Mouse (Mus musculus) MEL (cell line): ENCODE measurements around the gene Gpr22. TPM values are rescaled to one million over a fixed set of nuclear protein-coding genes. Genes with fewer than 3 reads are reported as not detected.

Source experiments
- DNase-seq: peaks from one replicate; pipeline ENCODE4 v3.0.0; 2011; ENCODE audit warnings: low read depth, low spot score
- H3K27ac ChIP-seq: 2 replicates; pipeline ENCODE4 v1.5.1; 2012; ENCODE audit warnings: low read depth, mild to moderate bottlenecking, control low read depth, low read length, moderate library complexity; ENCODE audit not compliant: control insufficient read depth
- H3K27me3 ChIP-seq, 2 experiments: fragments of 150-350 bp in 1 of 2; sonication (generic) in 1 of 2; 2 replicates each; pipeline ENCODE4 v1.6.1; 2012; ENCODE audit warnings: low read length in 2 of 2, mild to moderate bottlenecking in 2 of 2, improper control_type of control experiment in 1 of 2, moderate library complexity in 1 of 2; ENCODE audit not compliant: insufficient read depth in 2 of 2, control insufficient read depth in 1 of 2
- H3K36me3 ChIP-seq, 2 experiments: 2 replicates each; pipeline ENCODE4 v1.6.1; 2012 to 2014; ENCODE audit warnings: low read length in 2 of 2, improper control_type of control experiment in 1 of 2, inconsistent platforms in 1 of 2, mild to moderate bottlenecking in 1 of 2; ENCODE audit not compliant: insufficient read depth in 2 of 2, control insufficient read depth in 1 of 2
- H3K4me1 ChIP-seq, 2 experiments: fragments of 150-350 bp in 1 of 2; sonication (generic) in 1 of 2; 2 replicates each; pipeline ENCODE4 v1.6.1; 2012; ENCODE audit warnings: low read length in 2 of 2, improper control_type of control experiment in 1 of 2, mild to moderate bottlenecking in 1 of 2; ENCODE audit not compliant: insufficient read depth in 2 of 2, control insufficient read depth in 1 of 2
- H3K4me3 ChIP-seq, 2 experiments: fragments of 150-350 bp in 1 of 2; sonication (generic) in 1 of 2; 2 replicates each; pipeline ENCODE4 v1.5.1; 2012; ENCODE audit warnings: low read depth in 2 of 2, low read length in 2 of 2, mild to moderate bottlenecking in 2 of 2, moderate library complexity in 2 of 2, control low read depth in 1 of 2, improper control_type of control experiment in 1 of 2; ENCODE audit not compliant: control insufficient read depth in 1 of 2, insufficient read depth in 1 of 2
- H3K79me2 ChIP-seq: 2 replicates; pipeline ENCODE4 v1.6.1; 2012; ENCODE audit warnings: mild to moderate bottlenecking, low read length, moderate library complexity; ENCODE audit not compliant: control insufficient read depth, poor library complexity, insufficient read depth
- H3K9ac ChIP-seq: 2 replicates; pipeline ENCODE4 v1.6.1; 2012; ENCODE audit warnings: low read depth, mild to moderate bottlenecking, control low read depth, low read length, moderate library complexity; ENCODE audit not compliant: control insufficient read depth, poor library complexity, severe bottlenecking
- H3K9me3 ChIP-seq: fragments of 150-350 bp; sonication (generic); replicated peaks from 2 replicates; pipeline ENCODE4 v1.6.1; 2012; ENCODE audit warnings: mild to moderate bottlenecking, low read length, improper control_type of control experiment, moderate library complexity; ENCODE audit not compliant: insufficient read depth
- CHD1 ChIP-seq: IDR thresholded peaks from 2 replicates; pipeline ENCODE4 v1.6.1; 2012; ENCODE audit warnings: low read depth, mild to moderate bottlenecking, inconsistent platforms, low read length, improper control_type of control experiment
- CHD2 ChIP-seq: IDR thresholded peaks from 2 replicates; pipeline ENCODE4 v1.6.1; 2011; ENCODE audit warnings: low read length, improper control_type of control experiment
- EP300 ChIP-seq, 2 experiments: IDR thresholded peaks; 2 replicates each; pipeline ENCODE4 v1.6.1; 2011; ENCODE audit warnings: improper control_type of control experiment in 2 of 2, low read length in 2 of 2, low read depth in 1 of 2, mild to moderate bottlenecking in 1 of 2
- ETS1 ChIP-seq: IDR thresholded peaks from 2 replicates; pipeline ENCODE4 v1.6.1; 2012; ENCODE audit warnings: low read depth, mild to moderate bottlenecking, inconsistent platforms, low read length, improper control_type of control experiment, moderate library complexity
- GABPA ChIP-seq: IDR thresholded peaks from 2 replicates; pipeline ENCODE4 v1.6.1; 2012; ENCODE audit warnings: low read depth, mild to moderate bottlenecking, inconsistent platforms, low read length, improper control_type of control experiment, moderate library complexity
- GATA1 ChIP-seq: IDR thresholded peaks from 2 replicates; pipeline ENCODE4 v1.6.1; 2011; ENCODE audit warnings: low read depth, low read length, improper control_type of control experiment
- HCFC1 ChIP-seq: IDR thresholded peaks from 2 replicates; pipeline ENCODE4 v1.6.1; 2012; ENCODE audit warnings: low read depth, mild to moderate bottlenecking, inconsistent platforms, low read length, improper control_type of control experiment, moderate library complexity
- JUND ChIP-seq: IDR thresholded peaks from 2 replicates; pipeline ENCODE4 v1.6.1; 2011; ENCODE audit warnings: low read depth, mild to moderate bottlenecking, improper control_type of control experiment, low read length
- MAFK ChIP-seq: IDR thresholded peaks from 2 replicates; pipeline ENCODE4 v1.6.1; 2011; ENCODE audit warnings: low read depth, mild to moderate bottlenecking, low read length, improper control_type of control experiment, borderline replicate concordance
- NELFE ChIP-seq: IDR thresholded peaks from 2 replicates; pipeline ENCODE4 v1.6.1; 2011; ENCODE audit warnings: low read depth, low read length, improper control_type of control experiment
- NRF1 ChIP-seq: IDR thresholded peaks from 2 replicates; pipeline ENCODE4 v1.6.1; 2014; ENCODE audit warnings: low read depth, mild to moderate bottlenecking, inconsistent platforms, low read length, improper control_type of control experiment, moderate library complexity; ENCODE audit not compliant: poor library complexity, insufficient read depth, severe bottlenecking
- POLR2A ChIP-seq, 2 experiments: IDR thresholded peaks; 2 replicates each; pipeline ENCODE4 v1.6.1; 2011 to 2012; ENCODE audit warnings: low read length in 2 of 2, mild to moderate bottlenecking in 2 of 2, control low read depth in 1 of 2, improper control_type of control experiment in 1 of 2, low read depth in 1 of 2, moderate library complexity in 1 of 2; ENCODE audit not compliant: control insufficient read depth in 1 of 2, insufficient read depth in 1 of 2, poor library complexity in 1 of 2
- POLR2AphosphoS2 ChIP-seq: IDR thresholded peaks from 2 replicates; pipeline ENCODE4 v1.6.1; 2011; ENCODE audit warnings: low read length, improper control_type of control experiment
- POLR2AphosphoS5 ChIP-seq: IDR thresholded peaks from 2 replicates; pipeline ENCODE4 v1.6.1; 2012; ENCODE audit warnings: low read depth, borderline replicate concordance, mild to moderate bottlenecking, inconsistent platforms, low read length, moderate library complexity, mixed read lengths
- RCOR1 ChIP-seq: IDR thresholded peaks from 2 replicates; pipeline ENCODE4 v1.6.1; 2012; ENCODE audit warnings: low read depth, mild to moderate bottlenecking, inconsistent platforms, low read length, improper control_type of control experiment
- SIN3A ChIP-seq: IDR thresholded peaks from 2 replicates; pipeline ENCODE4 v1.6.1; 2012; ENCODE audit warnings: low read length, improper control_type of control experiment, inconsistent platforms
- SMC3 ChIP-seq: IDR thresholded peaks from 2 replicates; pipeline ENCODE4 v1.6.1; 2011; ENCODE audit warnings: low read depth, low read length, improper control_type of control experiment
- TAL1 ChIP-seq: IDR thresholded peaks from 2 replicates; pipeline ENCODE4 v1.6.1; 2012; ENCODE audit warnings: mild to moderate bottlenecking, inconsistent platforms, low read length, moderate library complexity, mixed read lengths
- TBP ChIP-seq: IDR thresholded peaks from 2 replicates; pipeline ENCODE4 v1.8.0; 2011; ENCODE audit warnings: low read depth, low read length, improper control_type of control experiment
- TCF12 ChIP-seq: IDR thresholded peaks from 2 replicates; pipeline ENCODE4 v1.6.1; 2014; ENCODE audit warnings: low read depth, mild to moderate bottlenecking, inconsistent platforms, low read length, improper control_type of control experiment, moderate library complexity
- UBTF ChIP-seq: IDR thresholded peaks from 2 replicates; pipeline ENCODE4 v1.6.1; 2012; ENCODE audit warnings: low read depth, mild to moderate bottlenecking, inconsistent platforms, low read length, improper control_type of control experiment, moderate library complexity, borderline replicate concordance; ENCODE audit not compliant: insufficient read depth
- ZNF384 ChIP-seq: IDR thresholded peaks from 2 replicates; pipeline ENCODE4 v1.6.1; 2012; ENCODE audit warnings: low read depth, mild to moderate bottlenecking, inconsistent platforms, low read length, improper control_type of control experiment
- polyA plus RNA-seq, 2 experiments: library from polyadenylated mRNA; stranded (reverse) in 1 of 2; unstranded in 1 of 2; fragments of >175 nt in 1 of 2; fragments of >200 nt in 1 of 2; gene quantifications; 2 replicates each; pipeline versions ENCODE4 v1.2.1 to v1.2.4; 2012; ENCODE audit warnings: low replicate concordance in 2 of 2, low read depth in 1 of 2; ENCODE audit not compliant: insufficient read length in 2 of 2, insufficient read depth in 1 of 2, missing spikeins in 1 of 2
- total RNA-seq: library from RNA; depleted of rRNA; stranded (reverse); fragments of 300-350 nt; gene quantifications from 2 replicates; pipeline ENCODE4 v1.2.3, GENCODE M21; 2012

The Gpr22 gene
- total and polyA plus RNA-seq, 3 experiments = not detected

GRCm38 (mm10) chr12:31701411-31701810 lies 12.3 kb downstream of the Gpr22 start:
- no peak for TF ChIP-seq JUND
- no peak for TF ChIP-seq RCOR1
- TF ChIP-seq SMC3 = no peak
- TF ChIP-seq SIN3A = no peak
- no peak for TF ChIP-seq GATA1
- TF ChIP-seq TCF12 = no peak
- no peak for TF ChIP-seq TBP
- TF ChIP-seq NRF1 = no peak
- TF ChIP-seq POLR2AphosphoS2 = no peak
- no peak for TF ChIP-seq NELFE
- TF ChIP-seq CHD2 = no peak
- H3K9me3 ChIP-seq = no peaks in the 10 kb centered on the region
- H3K79me2 ChIP-seq = no peaks in the 10 kb centered on the region; the same call in 1 of the 2 replicates
- H3K9ac ChIP-seq = no peak overlapping the region
- no peak overlapping the region for H3K4me3 ChIP-seq
- no peak for DNase-seq
- H3K27ac ChIP-seq = no peak overlapping the region
- no peaks in the 10 kb centered on the region; a peak in 1 of 4 replicates for H3K36me3 ChIP-seq
- peaks cover 0 to 4% of the 10 kb centered on the region in 2 experiments; a peak in 1 of 4 replicates for H3K4me1 ChIP-seq
- H3K27me3 ChIP-seq = no peaks in the 10 kb centered on the region

DNA sequence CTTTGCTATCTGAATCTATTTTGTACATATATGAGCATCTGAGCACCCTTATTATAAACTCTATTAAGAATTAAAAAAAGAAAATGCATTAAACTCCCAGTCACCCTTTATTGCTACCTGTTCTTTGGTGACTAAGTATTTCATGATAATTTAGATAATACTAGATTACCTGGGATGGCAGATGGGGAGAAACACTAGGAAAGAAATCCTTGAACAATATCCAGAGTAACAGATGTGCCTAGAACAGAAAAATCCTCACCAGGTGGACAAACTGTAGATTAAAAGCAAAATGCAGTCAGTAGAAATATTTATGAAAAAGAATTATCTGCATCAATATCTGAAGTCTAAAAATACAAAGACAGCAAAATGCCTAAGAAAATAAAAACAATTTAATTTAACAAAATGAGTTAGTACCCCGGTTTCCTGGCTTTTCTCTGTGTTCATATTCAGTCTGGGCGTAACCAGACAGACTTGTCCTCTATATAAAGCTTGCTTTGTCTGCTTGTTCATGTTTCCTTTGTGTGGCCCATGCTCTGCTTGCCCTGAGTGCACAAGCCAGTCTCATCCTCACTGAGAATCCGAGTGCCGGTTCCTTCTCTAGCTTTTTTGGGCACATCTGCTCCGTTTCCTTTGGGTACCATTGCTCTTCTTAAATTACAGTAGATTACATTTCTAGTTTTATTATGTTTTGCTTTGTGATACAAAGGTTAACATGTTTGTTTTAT lies 13.0 kb downstream of the Gpr22 start:
- Histone ChIP-seq H3K4me1 (peaks cover 0 to 4% of the 10 kb centered on the region in 2 experiments; a peak in 1 of 4 replicates), H3K27me3 (no peaks in the 10 kb centered on the region), H3K79me2 (no peaks in the 10 kb centered on the region; the same call in 1 of the 2 replicates), H3K4me3 (no peak overlapping the region), H3K9ac (no peak overlapping the region), H3K9me3 (no peaks in the 10 kb centered on the region), H3K36me3 (no peaks in the 10 kb centered on the region; a peak in 1 of 4 replicates), H3K27ac (no peak overlapping the region)
- TF ChIP-seq ZNF384 (no peak), CHD1 (no peak), ETS1 (no peak), POLR2AphosphoS2 (no peak), GATA1 (no peak), TAL1 (no peak), UBTF (no peak), MAFK (no peak), EP300 (IDR thresholded peaks at IDR 0.05; ENCODE audit: low read depth in 1 of 2, low read length in 2 of 2) (no peak), HCFC1 (no peak), SMC3 (no peak), NELFE (no peak), NRF1 (no peak), POLR2A (IDR thresholded peaks at IDR 0.05; ENCODE audit: control insufficient read depth in 1 of 2, insufficient read depth in 1 of 2, low read depth in 1 of 2, low read length in 2 of 2, poor library complexity in 1 of 2) (no peak), TBP (no peak), POLR2AphosphoS5 (no peak), GABPA (no peak)
- DNase-seq = no peak
